8 mouse cellular contexts compared by ENCODE assay signal in genomic region chr5:81020281-81021005, GRCm38 (mm10). TPM values are rescaled to one million over a fixed set of nuclear protein-coding genes. Genes with fewer than 3 reads are reported as not detected.
DNase-seq lines count a peak whose midpoint lies in the region; ATAC-seq and TF ChIP-seq lines count a peak whose summit lies in the region.

No protein-coding gene starts in this region.

- TF ChIP-seq CTCF in E14TG2a.4 (conservative IDR thresholded peaks at IDR 0.05; ENCODE audit: low read length): no peak
- TF ChIP-seq CTCF in bone marrow macrophage, adult 2 months (IDR thresholded peaks at IDR 0.05; ENCODE audit: low read depth, low read length): no peak
- TF ChIP-seq CTCF in embryonic fibroblast, embryonic 13.5 days (IDR thresholded peaks at IDR 0.05; ENCODE audit: borderline replicate concordance, insufficient read depth, low read length): no peak

- no peak overlapping the region for H3K27ac ChIP-seq in bone marrow macrophage, adult 2 months (ENCODE audit: insufficient read depth, low read depth, low read length)
- peak overlapping the region; percentile 22; the same call in 1 of the 2 replicates for H3K27ac ChIP-seq in embryonic fibroblast, embryonic 13.5 days (ENCODE audit: insufficient read depth, low read length)
- H3K27ac ChIP-seq in heart, embryonic 15.5 days: peak overlapping the region; percentile 62
- H3K27ac ChIP-seq in liver, embryonic 15.5 days (replicated peaks): no peak overlapping the region
- H3K27ac ChIP-seq in neural tube, embryonic 13.5 days (replicated peaks): peak overlapping the region; percentile 99

- peak overlapping the region; percentile 79 for H3K4me3 ChIP-seq in E14TG2a.4 (replicated peaks; ENCODE audit: low read length)
- peak overlapping the region; percentile 39 for H3K4me3 ChIP-seq in bone marrow macrophage, adult 2 months (ENCODE audit: insufficient read depth, low read length)
- H3K4me3 ChIP-seq in embryonic fibroblast, embryonic 13.5 days (ENCODE audit: insufficient read depth, low read length): peak overlapping the region; percentile 68
- H3K4me3 ChIP-seq in heart, embryonic 15.5 days: peak overlapping the region; percentile 65
- H3K4me3 ChIP-seq in liver, embryonic 15.5 days (replicated peaks): peak overlapping the region; percentile 51
- peak overlapping the region; percentile 86 for H3K4me3 ChIP-seq in neural tube, embryonic 13.5 days

- H3K9ac ChIP-seq in heart, embryonic 15.5 days: peak overlapping the region; percentile 63
- H3K9ac ChIP-seq in liver, embryonic 15.5 days: no peak overlapping the region
- H3K9ac ChIP-seq in neural tube, embryonic 13.5 days: peak overlapping the region; percentile 98

- no peak for TF ChIP-seq POLR2A in bone marrow macrophage, adult 2 months (IDR thresholded peaks at IDR 0.05; ENCODE audit: borderline replicate concordance, low read depth, low read length)
- no peak for TF ChIP-seq POLR2A in embryonic fibroblast, embryonic 13.5 days (IDR thresholded peaks at IDR 0.05; ENCODE audit: low read depth, low read length)

- H3K36me3 ChIP-seq in E14TG2a.4 (ENCODE audit: insufficient read depth, low read length): no peaks in the 10 kb centered on the region
- H3K36me3 ChIP-seq in heart, embryonic 15.5 days: no peaks in the 10 kb centered on the region
- H3K36me3 ChIP-seq in liver, embryonic 15.5 days (replicated peaks): no peaks in the 10 kb centered on the region
- no peaks in the 10 kb centered on the region for H3K36me3 ChIP-seq in neural tube, embryonic 13.5 days

- peaks cover 51% of the 10 kb centered on the region for H3K27me3 ChIP-seq in E14TG2a.4 (ENCODE audit: insufficient read depth, low read length)
- no peaks in the 10 kb centered on the region for H3K27me3 ChIP-seq in heart, embryonic 15.5 days
- H3K27me3 ChIP-seq in liver, embryonic 15.5 days: peaks cover 68% of the 10 kb centered on the region
- no peaks in the 10 kb centered on the region for H3K27me3 ChIP-seq in neural tube, embryonic 13.5 days

- peaks cover 21% of the 10 kb centered on the region for H3K4me1 ChIP-seq in E14TG2a.4 (replicated peaks; ENCODE audit: low read depth, low read length)
- H3K4me1 ChIP-seq in bone marrow macrophage, adult 2 months (ENCODE audit: control insufficient read depth, insufficient read depth, low read length): no peaks in the 10 kb centered on the region
- peaks cover 2% of the 10 kb centered on the region; the same call in 1 of the 2 replicates for H3K4me1 ChIP-seq in embryonic fibroblast, embryonic 13.5 days (ENCODE audit: control insufficient read depth, insufficient read depth, low read length)
- peaks cover 28% of the 10 kb centered on the region for H3K4me1 ChIP-seq in heart, embryonic 15.5 days (replicated peaks)
- H3K4me1 ChIP-seq in liver, embryonic 15.5 days (replicated peaks): no peaks in the 10 kb centered on the region
- H3K4me1 ChIP-seq in neural tube, embryonic 13.5 days (replicated peaks): peaks cover 31% of the 10 kb centered on the region

- H3K9me3 ChIP-seq in E14TG2a.4 (ENCODE audit: low read length): no peaks in the 10 kb centered on the region; the same call in 1 of the 2 replicates
- H3K9me3 ChIP-seq in heart, embryonic 15.5 days (replicated peaks): no peaks in the 10 kb centered on the region
- no peaks in the 10 kb centered on the region for H3K9me3 ChIP-seq in liver, embryonic 15.5 days (replicated peaks)
- no peaks in the 10 kb centered on the region for H3K9me3 ChIP-seq in neural tube, embryonic 13.5 days

- peak overlapping the region; percentile 97 for H3K4me2 ChIP-seq in heart, embryonic 15.5 days
- H3K4me2 ChIP-seq in liver, embryonic 15.5 days: peak overlapping the region; percentile 65
- peak overlapping the region; percentile 88 for H3K4me2 ChIP-seq in neural tube, embryonic 13.5 days

- DNase-seq in kidney, postnatal 36 days: peak; percentile 41 to 57
- DNase-seq in yolk sac, embryonic 10.5 days (ENCODE audit: low spot score): peak; percentile 59

- ATAC-seq in heart, embryonic 15.5 days (replicated peaks; ENCODE audit: insufficient number of reproducible peaks, insufficient read depth, low FRiP score, low read depth): peak; percentile 16; the same call in 1 of the 2 replicates
- ATAC-seq in liver, embryonic 15.5 days (ENCODE audit: insufficient read depth): no peak
- ATAC-seq in neural tube, embryonic 13.5 days (ENCODE audit: low read depth): peak; percentile 47

- under 1% methylated on average over 63 of the region's 67 CpGs for WGBS in heart, embryonic 15.5 days
- whole genome bisulfite sequencing in liver, embryonic 15.5 days (ENCODE audit: insufficient replicate concordance): under 1% methylated on average over 64 of the region's 67 CpGs
- WGBS in neural tube, embryonic 13.5 days: 0% methylated on average over 63 of the region's 67 CpGs

RNA-seq across cellular contexts. Expression of gene Adgrl3, which starts 0.5 kb away (rescaled TPM):
- 0.55 TPM in 1 of 2 replicates, not detected in the other for polyA plus RNA-seq in bone marrow macrophage, adult 2 months (2012; ENCODE audit: insufficient read depth, insufficient read length, missing spikeins)
- polyA plus RNA-seq in embryonic fibroblast, embryonic 13.5 days (2011; ENCODE audit: insufficient read length, low read depth, missing spikeins): 22.6 and 35.9 TPM in 2 replicates
- polyA plus RNA-seq in heart, embryonic 15.5 days (2015; fragmentation: Nextera tagmentation; extraction: Ambion mirVana): 5.2 and 5.4 TPM in 2 replicates
- polyA plus RNA-seq in liver, embryonic 15.5 days (2015; fragmentation: Nextera tagmentation; extraction: Ambion mirVana): 0.56 and 0.84 TPM in 2 replicates
- polyA plus RNA-seq in neural tube, embryonic 13.5 days (2015; fragmentation: Nextera tagmentation; extraction: Ambion mirVana): 47.4 and 53.6 TPM in 2 replicates

Comparison
In these comparisons a context has a peak if more than half of its experiments do, and no peak if none do; other contexts are left out.
1. H3K27ac ChIP-seq: peak in embryonic fibroblast, embryonic 13.5 days (single experiment), heart, embryonic 15.5 days (single experiment) and neural tube, embryonic 13.5 days (single experiment); none in bone marrow macrophage, adult 2 months (single experiment) and liver, embryonic 15.5 days (single experiment).
2. Peak in every context shown above with its lines, with median percentiles within 50 percentile points of each other: H3K4me3 ChIP-seq and H3K4me2 ChIP-seq.